Mouse (Mus musculus) lung, adult 18-20 months (tissue): ENCODE data around the gene Hypk.

Source experiments
- DNase-seq, 2 experiments: peaks; one replicate each; pipeline ENCODE4 v3.0.0; 2022; ENCODE audit warnings: mixed read lengths in 2 of 2

Hypk gene

GRCm38 (mm10) chr2:121507173-121507950 lies 54.3 kb downstream of the Hypk start:
- no peak for DNase-seq

- no peak for DNase-seq
Measured at GRCm38 (mm10) chr2:121507951-121508330, 54.9 kb downstream of the Hypk start.
